Mouse (Mus musculus) kidney, embryonic 16.5 days (tissue): Measurements from ENCODE around the gene Npw. TPM values are rescaled to one million over a fixed set of nuclear protein-coding genes. Genes with fewer than 3 reads are reported as not detected.

ENCODE experiments used
- ATAC-seq: fragments of 200-750 bp; cut with Nextera tagmentation; 2 replicates; pipeline ENCODE4 v1.8.0; 2017; ENCODE audit warnings: moderate TSS enrichment; ENCODE audit not compliant: low FRiP score, low TSS enrichment
- H3K27ac ChIP-seq: fragments of 300-500 bp; sonication (generic); 2 replicates; pipeline ENCODE4 v1.5.1; 2014; ENCODE audit warnings: low read length
- H3K27me3 ChIP-seq: fragments of 300-500 bp; sonication (generic); 2 replicates; pipeline ENCODE4 v1.6.1; 2014; ENCODE audit warnings: low read length, control low read depth, mixed read lengths; ENCODE audit not compliant: insufficient read depth
- H3K36me3 ChIP-seq: fragments of 300-500 bp; sonication (generic); 2 replicates; pipeline ENCODE4 v1.6.1; 2014; ENCODE audit warnings: low read length, control low read depth, mixed read lengths; ENCODE audit not compliant: insufficient read depth
- H3K4me1 ChIP-seq: fragments of 300-500 bp; sonication (generic); 2 replicates; pipeline ENCODE4 v1.6.1; 2014; ENCODE audit warnings: low read length, control low read depth, mixed read lengths; ENCODE audit not compliant: insufficient read depth
- H3K4me2 ChIP-seq: fragments of 300-500 bp; sonication (generic); replicated peaks from 2 replicates; pipeline ENCODE4 v1.6.1; 2014; ENCODE audit warnings: low read depth, low read length
- H3K4me3 ChIP-seq: fragments of 300-500 bp; sonication (generic); 2 replicates; pipeline ENCODE4 v1.5.1; 2014; ENCODE audit warnings: mild to moderate bottlenecking, low read length
- H3K9ac ChIP-seq: fragments of 300-500 bp; sonication (generic); replicated peaks from 2 replicates; pipeline ENCODE4 v1.6.1; 2014; ENCODE audit warnings: low read length
- H3K9me3 ChIP-seq: fragments of 300-500 bp; sonication (generic); 2 replicates; pipeline ENCODE4 v1.6.1; 2016; ENCODE audit warnings: low read length, control low read depth
- WGBS: fragments of 180-500 bp; shearing (Covaris S2); extraction: QIAGEN DNeasy Blood & Tissue Kit; methylation state at CpG from one replicate; pipeline ENCODE4 v1.1.7; 2014; 5-methylcytosine and 5-hydroxymethylcytosine counted together
- polyA plus RNA-seq: library from polyadenylated mRNA; unstranded; fragments of >200 nt; fragmentation: Nextera tagmentation; extraction: Ambion mirVana; gene quantifications from 2 replicates; pipeline ENCODE4 v1.2.1, GENCODE M21; 2015

Gene Npw
- polyA plus RNA-seq, 1 experiment from 2014 or later = not detected

- H3K27ac ChIP-seq = no peak overlapping the region
- ATAC-seq = no peak
- H3K4me3 ChIP-seq = no peak overlapping the region
- H3K4me1 ChIP-seq = peaks cover 34% of the 10 kb centered on the region
- no peaks in the 10 kb centered on the region for H3K9me3 ChIP-seq
- peaks cover 11% of the 10 kb centered on the region for H3K36me3 ChIP-seq
- 96% methylated on average over 5 of the region's 5 CpGs for WGBS
- H3K9ac ChIP-seq = no peak overlapping the region
- no peaks in the 10 kb centered on the region for H3K27me3 ChIP-seq
- no peak overlapping the region for H3K4me2 ChIP-seq
Observed at GRCm38 (mm10) chr17:24635694-24636093, 22.6 kb downstream of the Npw start.

DNA sequence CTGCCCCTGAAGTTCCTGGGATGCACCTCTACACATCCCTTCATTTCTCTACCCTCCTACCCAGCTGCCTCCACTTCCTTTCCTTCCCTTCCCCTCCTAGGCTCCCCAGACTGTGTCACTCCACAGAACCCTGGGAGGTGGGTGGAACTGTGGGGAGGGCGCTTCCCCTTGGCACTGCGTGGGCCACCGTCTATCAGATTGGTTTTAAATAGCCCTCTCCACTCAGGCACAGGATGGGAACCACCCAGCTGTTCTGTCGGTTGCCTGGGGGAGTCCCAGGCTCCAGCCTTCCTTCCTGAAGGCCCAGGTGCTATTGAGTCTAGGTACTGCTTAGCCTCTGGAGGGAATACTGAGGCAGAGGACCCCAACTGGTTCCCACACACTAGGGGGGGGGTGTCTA is 23.2 kb downstream of the Npw start:
- no peak overlapping the region for H3K4me2 ChIP-seq
- H3K4me3 ChIP-seq = no peak overlapping the region
- H3K27me3 ChIP-seq = no peaks in the 10 kb centered on the region
- ATAC-seq = no peak
- H3K9me3 ChIP-seq = no peaks in the 10 kb centered on the region
- H3K4me1 ChIP-seq = peaks cover 32% of the 10 kb centered on the region
- no peak overlapping the region for H3K27ac ChIP-seq
- peaks cover 11% of the 10 kb centered on the region for H3K36me3 ChIP-seq
- WGBS = 67% methylated on average over 4 of the region's 4 CpGs
- no peak overlapping the region for H3K9ac ChIP-seq

- Histone ChIP-seq H3K36me3 (peaks cover 20% of the 10 kb centered on the region), H3K9ac (no peak overlapping the region), H3K4me1 (peaks cover 24% of the 10 kb centered on the region), H3K9me3 (no peaks in the 10 kb centered on the region), H3K4me3 (no peak overlapping the region), H3K4me2 (no peak overlapping the region), H3K27me3 (no peaks in the 10 kb centered on the region), H3K27ac (0 out of 2 replicates have a peak overlapping the region, but pooled peaks have one; percentile 93)
- no peak for ATAC-seq
- WGBS = 97% methylated on average over 11 of the region's 11 CpGs
Observed at GRCm38 (mm10) chr17:24633831-24634230, 24.4 kb downstream of the Npw start.

GRCm38 (mm10) chr17:24632813-24633449 is 25.3 kb downstream of the Npw start:
- peak overlapping the region; percentile 77 for H3K4me3 ChIP-seq
- 11% methylated on average over 22 of the region's 22 CpGs for WGBS
- peak overlapping the region; percentile 93 for H3K27ac ChIP-seq
- H3K27me3 ChIP-seq = no peaks in the 10 kb centered on the region
- H3K9ac ChIP-seq = peak overlapping the region; percentile 89
- H3K4me1 ChIP-seq = peaks cover 17% of the 10 kb centered on the region
- ATAC-seq = peak; percentile 52
- H3K36me3 ChIP-seq = peaks cover 21% of the 10 kb centered on the region
- H3K9me3 ChIP-seq = no peaks in the 10 kb centered on the region
- peak overlapping the region; percentile 79 for H3K4me2 ChIP-seq

- no peaks in the 10 kb centered on the region for H3K27me3 ChIP-seq
- H3K36me3 ChIP-seq = peaks cover 27% of the 10 kb centered on the region
- under 1% methylated on average over 51 of the region's 51 CpGs for WGBS
- peak within 1 kb of the TSS; percentile 89 for H3K9ac ChIP-seq
- H3K4me3 ChIP-seq = peak within 1 kb of the TSS; percentile 77
- peak within 1 kb of the TSS; percentile 93 for H3K27ac ChIP-seq
- H3K4me2 ChIP-seq = peak within 1 kb of the TSS; percentile 79
- ATAC-seq = peak; percentile 89
- H3K4me1 ChIP-seq = peaks cover 17% of the 10 kb centered on the region
- no peaks in the 10 kb centered on the region for H3K9me3 ChIP-seq
Observed at GRCm38 (mm10) chr17:24632167-24632812, 26.0 kb downstream of the Npw start, which contains the start of the genes Tsc2 and Nthl1. Tsc2 (minus strand) TSS chr17:24632630. Nthl1 (plus strand) TSS chr17:24632680.

GRCm38 (mm10) chr17:24630072-24630471 is 28.2 kb downstream of the Npw start:
- no peak overlapping the region for H3K4me2 ChIP-seq
- no peak overlapping the region for H3K9ac ChIP-seq
- WGBS = 90% methylated on average over 14 of the region's 14 CpGs
- H3K4me1 ChIP-seq = peaks cover 17% of the 10 kb centered on the region
- no peak for ATAC-seq
- no peaks in the 10 kb centered on the region for H3K27me3 ChIP-seq
- H3K9me3 ChIP-seq = no peaks in the 10 kb centered on the region
- H3K36me3 ChIP-seq = peaks cover 41% of the 10 kb centered on the region
- H3K27ac ChIP-seq = no peak overlapping the region
- no peak overlapping the region for H3K4me3 ChIP-seq

- Histone ChIP-seq H3K27ac (no peak overlapping the region), H3K4me1 (peaks cover 16% of the 10 kb centered on the region), H3K4me3 (no peak overlapping the region), H3K4me2 (no peak overlapping the region), H3K9ac (no peak overlapping the region), H3K9me3 (no peaks in the 10 kb centered on the region), H3K27me3 (no peaks in the 10 kb centered on the region), H3K36me3 (peaks cover 52% of the 10 kb centered on the region)
- 51% methylated on average over 5 of the region's 5 CpGs for WGBS
- no peak for ATAC-seq
Observed at GRCm38 (mm10) chr17:24628646-24629045, 29.6 kb downstream of the Npw start.

DNA sequence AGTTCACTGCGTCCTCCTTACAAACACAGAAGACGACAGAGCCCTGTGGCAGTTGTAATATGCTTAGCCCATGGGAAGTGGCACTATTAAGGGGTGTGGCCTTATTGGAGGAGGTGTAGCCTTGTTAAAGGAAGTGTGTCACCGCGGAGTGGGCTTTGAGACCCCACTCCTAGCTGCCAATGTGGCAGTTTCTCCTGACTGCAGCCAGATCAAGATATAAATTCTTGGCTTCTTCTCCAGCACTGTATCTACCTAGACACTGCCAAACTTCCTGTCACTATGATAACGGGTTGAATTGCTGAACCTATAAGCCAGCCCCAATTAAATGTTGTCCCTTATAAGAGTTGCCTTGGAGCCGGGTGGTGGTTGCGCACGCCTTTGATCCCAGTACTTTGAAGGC is 32.8 kb downstream of the Npw start:
- no peak overlapping the region for H3K9ac ChIP-seq
- H3K4me2 ChIP-seq = no peak overlapping the region
- peaks cover 77% of the 10 kb centered on the region for H3K36me3 ChIP-seq
- no peak overlapping the region for H3K4me3 ChIP-seq
- H3K27ac ChIP-seq = no peak overlapping the region
- WGBS = 95% methylated on average over 8 of the region's 8 CpGs
- no peaks in the 10 kb centered on the region for H3K9me3 ChIP-seq
- no peak for ATAC-seq
- no peaks in the 10 kb centered on the region for H3K27me3 ChIP-seq
- no peaks in the 10 kb centered on the region for H3K4me1 ChIP-seq

GRCm38 (mm10) chr17:24617561-24618194 is 40.6 kb downstream of the Npw start:
- ATAC-seq = no peak
- H3K9ac ChIP-seq = no peak overlapping the region
- no peaks in the 10 kb centered on the region for H3K27me3 ChIP-seq
- no peak overlapping the region for H3K27ac ChIP-seq
- no peak overlapping the region for H3K4me3 ChIP-seq
- H3K9me3 ChIP-seq = no peaks in the 10 kb centered on the region
- no peak overlapping the region for H3K4me2 ChIP-seq
- 86% methylated on average over 14 of the region's 14 CpGs for WGBS
- peaks cover 76% of the 10 kb centered on the region for H3K36me3 ChIP-seq
- no peaks in the 10 kb centered on the region for H3K4me1 ChIP-seq

GRCm38 (mm10) chr17:24610711-24611110 is 47.5 kb downstream of the Npw start:
- H3K4me2 ChIP-seq = no peak overlapping the region
- H3K4me1 ChIP-seq = no peaks in the 10 kb centered on the region
- no peak overlapping the region for H3K9ac ChIP-seq
- H3K27me3 ChIP-seq = no peaks in the 10 kb centered on the region
- H3K27ac ChIP-seq = no peak overlapping the region
- 65% methylated on average over 2 of the region's 2 CpGs for WGBS
- H3K9me3 ChIP-seq = no peaks in the 10 kb centered on the region
- no peak overlapping the region for H3K4me3 ChIP-seq
- H3K36me3 ChIP-seq = peaks cover 55% of the 10 kb centered on the region
- no peak for ATAC-seq
